Mouse (Mus musculus): ENCODE measurements around the gene Col23a1. TPM values are rescaled to one million over a fixed set of nuclear protein-coding genes. Genes with fewer than 3 reads are reported as not detected.
A peak's percentile ranks its signal among the peaks of the same experiment; 100 is the strongest.

Col23a1 gene
- total RNA-seq (2021) = 1 to 10 TPM; 9.0 to 9.9 TPM
- long read RNA-seq, partial matches to known transcripts = 0 of 3 reads
- long read RNA-seq, other reads (novel, unspliced or antisense) = 3 of 3 reads

GRCm38 (mm10) chr11:51289564-51290041 lies at the start of gene Col23a1:
Gene Col23a1, plus strand, starts transcription at chr11:51289920.
- DNase-seq (ENCODE audit: low spot score in 2 of 2) = peak; percentile 73 to 81

- no peak for DNase-seq (ENCODE audit: low spot score in 2 of 2)
Observed at GRCm38 (mm10) chr11:51242897-51243296, 46.8 kb upstream of the Col23a1 start.

GRCm38 (mm10) chr11:51257006-51257405 lies 32.7 kb upstream of the Col23a1 start:
- no peak for DNase-seq (ENCODE audit: low spot score in 2 of 2)

GRCm38 (mm10) chr11:51261680-51262219 lies 28.0 kb upstream of the Col23a1 start, which contains the start of gene Clk4:
Gene Clk4, plus strand, starts transcription at chr11:51261730.
- DNase-seq (ENCODE audit: low spot score in 2 of 2) = no peak

GRCm38 (mm10) chr11:51262342-51263285 lies 27.1 kb upstream of the Col23a1 start, which contains the start of gene BC049762:
Gene BC049762, minus strand, starts transcription at chr11:51263046.
- peak; percentile 98 to 99 for DNase-seq (ENCODE audit: low spot score in 2 of 2)

- peak; percentile 55 to 73 for DNase-seq (ENCODE audit: low spot score in 2 of 2)
Observed at GRCm38 (mm10) chr11:51263286-51263831, 26.4 kb upstream of the Col23a1 start.

- DNase-seq (ENCODE audit: low spot score in 2 of 2) = no peak
Observed at GRCm38 (mm10) chr11:51264352-51264751, 25.4 kb upstream of the Col23a1 start.

GRCm38 (mm10) chr11:51265326-51265725 lies 24.4 kb upstream of the Col23a1 start:
- no peak for DNase-seq (ENCODE audit: low spot score in 2 of 2)

GRCm38 (mm10) chr11:51274418-51274817 lies 15.3 kb upstream of the Col23a1 start:
- no peak for DNase-seq (ENCODE audit: low spot score in 2 of 2)

- peak; percentile 30 to 57 for DNase-seq (ENCODE audit: low spot score in 2 of 2)
Observed at GRCm38 (mm10) chr11:51290066-51290955, 591 bp downstream of the Col23a1 start.

- DNase-seq (ENCODE audit: low spot score in 2 of 2) = no peak
Observed at GRCm38 (mm10) chr11:51293956-51294530, 4.3 kb downstream of the Col23a1 start.

GRCm38 (mm10) chr11:51295742-51296141 lies 6.0 kb downstream of the Col23a1 start:
- DNase-seq (ENCODE audit: low spot score in 2 of 2) = peak; percentile 18 to 43

GRCm38 (mm10) chr11:51298691-51299090 lies 9.0 kb downstream of the Col23a1 start:
- DNase-seq (ENCODE audit: low spot score in 2 of 2) = no peak

- no peak for DNase-seq (ENCODE audit: low spot score in 2 of 2)
Observed at GRCm38 (mm10) chr11:51302396-51302795, 12.7 kb downstream of the Col23a1 start.

GRCm38 (mm10) chr11:51303981-51304553 lies 14.3 kb downstream of the Col23a1 start:
- DNase-seq (ENCODE audit: low spot score in 2 of 2) = no peak

GRCm38 (mm10) chr11:51308306-51308705 lies 18.6 kb downstream of the Col23a1 start:
- peak in 1 of 2 experiments; percentile 28 for DNase-seq (ENCODE audit: low spot score in 2 of 2)

- no peak for DNase-seq (ENCODE audit: low spot score in 2 of 2)
Observed at GRCm38 (mm10) chr11:51311846-51312245, 22.1 kb downstream of the Col23a1 start.

GRCm38 (mm10) chr11:51315991-51316810 lies 26.5 kb downstream of the Col23a1 start:
- DNase-seq (ENCODE audit: low spot score in 2 of 2) = no peak

- no peak for DNase-seq (ENCODE audit: low spot score in 2 of 2)
Observed at GRCm38 (mm10) chr11:51320609-51321008, 30.9 kb downstream of the Col23a1 start.

Measured in layer of hippocampus, postnatal 10 days (tissue).